Comparison of ENCODE assay signal across 24 mouse cellular contexts in the genomic region with DNA sequence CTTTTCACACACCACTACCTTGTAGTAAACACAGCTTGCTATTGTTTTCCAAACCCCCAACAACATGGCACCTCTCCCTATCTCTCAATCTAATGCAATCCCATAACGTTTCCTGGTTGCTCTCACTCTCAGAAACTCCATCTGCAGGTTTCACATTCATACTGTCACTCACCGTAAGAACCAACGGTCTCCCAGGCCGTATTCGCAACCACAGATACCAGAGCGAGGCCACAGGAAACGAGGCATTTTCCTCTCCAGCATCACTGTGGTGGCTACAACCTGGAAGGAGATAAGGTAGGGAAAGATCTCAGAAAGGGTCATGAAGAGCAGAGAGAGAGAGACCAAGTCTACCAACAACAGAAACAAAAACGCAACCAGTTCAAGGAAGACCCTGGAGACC. TPM values are rescaled to one million over a fixed set of nuclear protein-coding genes. Genes with fewer than 3 reads are reported as not detected.
A peak's percentile ranks its signal among the peaks of the same experiment; 100 is the strongest.
DNase-seq lines count a peak whose midpoint lies in the region; ATAC-seq and TF ChIP-seq lines count a peak whose summit lies in the region.
"Had no signal": no experiment of that assay in that cellular context is flagged by ENCODE, and none has a peak within 500 bp of the region (broad histone marks: within the 10 kb centered on the region; RNA-seq: fewer than 3 reads in every experiment).

No protein-coding gene starts in this region.

- peak overlapping the region; percentile 58 for H3K4me3 ChIP-seq in megakaryocyte, embryonic 14.5 days (replicated peaks)
- no peak overlapping the region for H3K4me3 ChIP-seq in left cerebral cortex, adult 2 months
- H3K4me3 ChIP-seq: embryonic facial prominence, embryonic 13.5 days; forebrain, embryonic 12.5 days; heart, embryonic 13.5 days; hindbrain, embryonic 13.5 days had no signal

- peaks cover 4% of the 10 kb centered on the region for H3K27me3 ChIP-seq in megakaryocyte, embryonic 14.5 days (replicated peaks)
- H3K27me3 ChIP-seq: embryonic facial prominence, embryonic 13.5 days; forebrain, embryonic 12.5 days; heart, embryonic 13.5 days; hindbrain, embryonic 13.5 days had no signal

- no peak for TF ChIP-seq CTCF in left cerebral cortex, adult 2 months (IDR thresholded peaks at IDR 0.05)

- H3K36me3 ChIP-seq in megakaryocyte, embryonic 14.5 days (replicated peaks; ENCODE audit: low read length): no peaks in the 10 kb centered on the region
- H3K36me3 ChIP-seq: embryonic facial prominence, embryonic 13.5 days; forebrain, embryonic 12.5 days; heart, embryonic 13.5 days; hindbrain, embryonic 13.5 days had no signal

- no peaks in the 10 kb centered on the region for H3K9me3 ChIP-seq in megakaryocyte, embryonic 14.5 days
- H3K9me3 ChIP-seq: embryonic facial prominence, embryonic 13.5 days; forebrain, embryonic 12.5 days; heart, embryonic 13.5 days; hindbrain, embryonic 13.5 days had no signal

- no peak overlapping the region for H3K27ac ChIP-seq in left cerebral cortex, adult 2 months
- H3K27ac ChIP-seq: embryonic facial prominence, embryonic 13.5 days; forebrain, embryonic 12.5 days; heart, embryonic 13.5 days; hindbrain, embryonic 13.5 days; hindbrain, postnatal 0 days had no signal

- no peak; the same call in 1 of the 2 replicates for ATAC-seq in megakaryocyte, adult 5-6 weeks (ENCODE audit: poor library complexity, severe bottlenecking)
- peak; percentile 65 for ATAC-seq in granulocyte monocyte progenitor cell, adult 5-6 weeks (replicated peaks; ENCODE audit: poor library complexity, severe bottlenecking)
- peak; percentile 66 for ATAC-seq in megakaryocyte-erythroid progenitor cell, adult 5-6 weeks (replicated peaks; ENCODE audit: low FRiP score, low TSS enrichment, poor library complexity, severe bottlenecking)
- ATAC-seq: forebrain, postnatal 0 days; hindbrain, postnatal 0 days had no signal

- peak; percentile 66 for DNase-seq in 416B (ENCODE audit: low read depth)
- no peak for DNase-seq in left cerebral cortex, adult 2 months (ENCODE audit: extremely low spot score in 1 of 2, low spot score in 2 of 2)
- no peak for DNase-seq in layer of hippocampus, adult 8-10 months (ENCODE audit: low spot score in 2 of 2)
- DNase-seq: adrenal gland, adult 8-10 months; adrenal gland, postnatal 36 days; cerebellum, adult 2 months; cerebellum, postnatal 10 days; forebrain, postnatal 0 days; gastrocnemius, postnatal 14 days; heart, postnatal 4 days had no signal

- intact Hi-C loops in left cerebral cortex, adult 2 months (cut with DNase I): no loop called here

- H3K4me1 ChIP-seq in megakaryocyte, embryonic 14.5 days: peaks cover 8% of the 10 kb centered on the region
- H3K4me1 ChIP-seq: embryonic facial prominence, embryonic 13.5 days; forebrain, embryonic 12.5 days; heart, embryonic 13.5 days; hindbrain, embryonic 13.5 days had no signal

RNA-seq across cellular contexts. Expression of a gene that starts 18.4 kb away (rescaled TPM):
- not detected in 2 replicates for polyA plus RNA-seq in megakaryocyte, embryonic 14.5 days (2012; ENCODE audit: insufficient read depth, low replicate concordance)
- not detected in 2 replicates for total RNA-seq in megakaryocyte, adult 5-6 weeks (2015)
- total RNA-seq in megakaryocyte, adult 5-6 weeks (2017): not detected in 2 replicates
- not detected in 2 replicates for total RNA-seq in granulocyte monocyte progenitor cell, adult 5-6 weeks (2014; fragmentation: Nextera tagmentation)
- not detected in 2 replicates for total RNA-seq in granulocyte monocyte progenitor cell, adult 5-6 weeks (2017)
- total RNA-seq in megakaryocyte-erythroid progenitor cell, adult 5-6 weeks (2014; fragmentation: Nextera tagmentation): not detected in 2 replicates
- total RNA-seq in megakaryocyte-erythroid progenitor cell, adult 5-6 weeks (2017): not detected in 2 replicates
- 1 to 10 TPM; 1.9 to 2.5 TPM for total RNA-seq in left cerebral cortex, adult 2 months (2021)
- total RNA-seq in layer of hippocampus, adult 8-10 months (2022): 1 to 10 TPM; 1.4 to 2.7 (median 1.9) TPM
- total RNA-seq: adrenal gland, postnatal 36 days; forebrain, postnatal 0 days; gastrocnemius, adult 18-20 months; gastrocnemius, postnatal 14 days; heart, postnatal 4 days; hindbrain, postnatal 0 days had no signal
- polyA plus RNA-seq: heart, postnatal 0 days had no signal

RNA-seq across cellular contexts. Expression of a gene that starts 25.9 kb away (rescaled TPM):
- polyA plus RNA-seq in megakaryocyte, embryonic 14.5 days (2012; ENCODE audit: insufficient read depth, low replicate concordance): not detected in 2 replicates
- total RNA-seq in megakaryocyte, adult 5-6 weeks (2015): not detected in 2 replicates
- not detected in 2 replicates for total RNA-seq in megakaryocyte, adult 5-6 weeks (2017)
- total RNA-seq in granulocyte monocyte progenitor cell, adult 5-6 weeks (2014; fragmentation: Nextera tagmentation): not detected in 2 replicates
- not detected in 2 replicates for total RNA-seq in granulocyte monocyte progenitor cell, adult 5-6 weeks (2017)
- 0.82 and 1.5 TPM in 2 replicates for total RNA-seq in megakaryocyte-erythroid progenitor cell, adult 5-6 weeks (2014; fragmentation: Nextera tagmentation)
- total RNA-seq in megakaryocyte-erythroid progenitor cell, adult 5-6 weeks (2017): 1.0 TPM in 1 of 2 replicates, not detected in the other
- total RNA-seq in left cerebral cortex, adult 2 months (2021): not detected
- total RNA-seq in layer of hippocampus, adult 8-10 months (2022): not detected
- total RNA-seq: adrenal gland, adult 8-10 months; forebrain, postnatal 0 days; gastrocnemius, adult 18-20 months; gastrocnemius, postnatal 14 days; heart, postnatal 4 days; hindbrain, postnatal 0 days had no signal
- polyA plus RNA-seq: C2C12; cerebellum, adult 2 months; cortical plate, adult 2 months; embryonic facial prominence, embryonic 13.5 days; forebrain, embryonic 12.5 days; forebrain, postnatal 0 days; heart, embryonic 13.5 days; heart, postnatal 0 days; hindbrain, embryonic 13.5 days; hindbrain, postnatal 0 days had no signal

RNA-seq across cellular contexts. Expression of a gene that starts 29.6 kb away (rescaled TPM):
- polyA plus RNA-seq in megakaryocyte, embryonic 14.5 days (2012; ENCODE audit: insufficient read depth, low replicate concordance): not detected in 2 replicates
- not detected in 2 replicates for total RNA-seq in megakaryocyte, adult 5-6 weeks (2015)
- not detected in 2 replicates for total RNA-seq in megakaryocyte, adult 5-6 weeks (2017)
- total RNA-seq in granulocyte monocyte progenitor cell, adult 5-6 weeks (2014; fragmentation: Nextera tagmentation): not detected in 2 replicates
- not detected in 2 replicates for total RNA-seq in granulocyte monocyte progenitor cell, adult 5-6 weeks (2017)
- total RNA-seq in megakaryocyte-erythroid progenitor cell, adult 5-6 weeks (2014; fragmentation: Nextera tagmentation): not detected in 2 replicates
- not detected in 2 replicates for total RNA-seq in megakaryocyte-erythroid progenitor cell, adult 5-6 weeks (2017)
- not detected for total RNA-seq in left cerebral cortex, adult 2 months (2021)
- total RNA-seq in layer of hippocampus, adult 8-10 months (2022): not detected
- total RNA-seq: adrenal gland, adult 8-10 months; adrenal gland, postnatal 36 days; ES-E14; forebrain, postnatal 0 days; gastrocnemius, adult 18-20 months; gastrocnemius, postnatal 14 days; heart, postnatal 4 days had no signal
- polyA plus RNA-seq: C2C12; cerebellum, adult 2 months; cortical plate, adult 2 months; embryonic facial prominence, embryonic 13.5 days; forebrain, embryonic 12.5 days; forebrain, postnatal 0 days; heart, embryonic 13.5 days; heart, postnatal 0 days; hindbrain, embryonic 13.5 days; hindbrain, postnatal 0 days had no signal

RNA-seq across cellular contexts. Expression of a gene that starts 49.4 kb away (rescaled TPM):
- polyA plus RNA-seq in megakaryocyte, embryonic 14.5 days (2012; ENCODE audit: insufficient read depth, low replicate concordance): 1.9 and 7.7 TPM in 2 replicates
- total RNA-seq in megakaryocyte, adult 5-6 weeks (2015): 0.67 and 1.3 TPM in 2 replicates
- 1.2 and 2.0 TPM in 2 replicates for total RNA-seq in megakaryocyte, adult 5-6 weeks (2017)
- total RNA-seq in granulocyte monocyte progenitor cell, adult 5-6 weeks (2014; fragmentation: Nextera tagmentation): 0.09 and 1.7 TPM in 2 replicates
- total RNA-seq in granulocyte monocyte progenitor cell, adult 5-6 weeks (2017): 1.2 and 5.4 TPM in 2 replicates
- 1.5 and 12.2 TPM in 2 replicates for total RNA-seq in megakaryocyte-erythroid progenitor cell, adult 5-6 weeks (2014; fragmentation: Nextera tagmentation)
- 4.3 and 7.2 TPM in 2 replicates for total RNA-seq in megakaryocyte-erythroid progenitor cell, adult 5-6 weeks (2017)
- 100 to 1,000 TPM; 118 to 130 TPM for total RNA-seq in left cerebral cortex, adult 2 months (2021)
- total RNA-seq in layer of hippocampus, adult 8-10 months (2022): 10 to 100 TPM; 75.3 to 83.9 (median 78.7) TPM

RNA-seq across cellular contexts. Expression of a gene that starts 49.5 kb away (rescaled TPM):
- 0.48 TPM in 1 of 2 replicates, not detected in the other for polyA plus RNA-seq in megakaryocyte, embryonic 14.5 days (2012; ENCODE audit: insufficient read depth, low replicate concordance)
- 1.3 and 11.0 TPM in 2 replicates for total RNA-seq in megakaryocyte, adult 5-6 weeks (2015)
- total RNA-seq in megakaryocyte, adult 5-6 weeks (2017): 0.99 and 3.1 TPM in 2 replicates
- total RNA-seq in granulocyte monocyte progenitor cell, adult 5-6 weeks (2014; fragmentation: Nextera tagmentation): 0.98 and 13.5 TPM in 2 replicates
- 0.13 and 1.7 TPM in 2 replicates for total RNA-seq in granulocyte monocyte progenitor cell, adult 5-6 weeks (2017)
- total RNA-seq in megakaryocyte-erythroid progenitor cell, adult 5-6 weeks (2014; fragmentation: Nextera tagmentation): 302 and 549 TPM in 2 replicates
- total RNA-seq in megakaryocyte-erythroid progenitor cell, adult 5-6 weeks (2017): 63.8 and 132 TPM in 2 replicates
- total RNA-seq in left cerebral cortex, adult 2 months (2021): not detected
- not detected for total RNA-seq in layer of hippocampus, adult 8-10 months (2022)
- total RNA-seq: adrenal gland, adult 8-10 months; adrenal gland, postnatal 36 days; forebrain, postnatal 0 days; gastrocnemius, adult 18-20 months; gastrocnemius, postnatal 14 days; hindbrain, postnatal 0 days had no signal
- polyA plus RNA-seq: C2C12; cerebellum, adult 2 months; cortical plate, adult 2 months; forebrain, postnatal 0 days had no signal
